Mouse (Mus musculus): Measurements from ENCODE around the gene Jph3. TPM values are rescaled to one million over a fixed set of nuclear protein-coding genes. Genes with fewer than 3 reads are reported as not detected.
A peak's percentile ranks its signal among the peaks of the same experiment; 100 is the strongest.

Jph3 gene
- 10.1 and 22.4 TPM in 2 replicates for polyA plus RNA-seq (2016; fragmentation: Nextera tagmentation; extraction: Ambion mirVana)

GRCm38 (mm10) chr8:121729323-121729722 is at the start of gene Jph3:
Jph3 (plus strand) TSS chr8:121729623.
- H3K9me3 ChIP-seq = peaks cover 7% of the 10 kb centered on the region; the same call in 1 of the 2 replicates
- no peak for DNase-seq (ENCODE audit: low spot score)
- 9% methylated on average over 12 of the region's 12 CpGs for WGBS
- peaks cover 71% of the 10 kb centered on the region for H3K27me3 ChIP-seq (ENCODE audit: insufficient read depth, poor library complexity, severe bottlenecking)
- no peaks in the 10 kb centered on the region for H3K36me3 ChIP-seq
- H3K4me3 ChIP-seq = peak within 1 kb of the TSS; percentile 61
- H3K27ac ChIP-seq = peak within 1 kb of the TSS; percentile 70
- H3K4me1 ChIP-seq (replicated peaks) = peaks cover 29% of the 10 kb centered on the region

GRCm38 (mm10) chr8:121680896-121681295 is 48.5 kb upstream of the Jph3 start:
- no peak for DNase-seq (ENCODE audit: low spot score)
- H3K27ac ChIP-seq = no peak overlapping the region
- H3K4me3 ChIP-seq = no peak overlapping the region
- H3K36me3 ChIP-seq = no peaks in the 10 kb centered on the region
- H3K27me3 ChIP-seq (ENCODE audit: insufficient read depth, poor library complexity, severe bottlenecking) = no peaks in the 10 kb centered on the region
- H3K9me3 ChIP-seq = no peaks in the 10 kb centered on the region
- WGBS = 89% methylated on average over 4 of the region's 4 CpGs
- H3K4me1 ChIP-seq (replicated peaks) = no peaks in the 10 kb centered on the region

- Histone ChIP-seq H3K27ac (no peak overlapping the region), H3K4me1 (replicated peaks) (0 out of 2 replicates have a peak, but pooled peaks cover 6% of the 10 kb centered on the region), H3K4me3 (no peak overlapping the region), H3K27me3 (ENCODE audit: insufficient read depth, poor library complexity, severe bottlenecking) (no peaks in the 10 kb centered on the region), H3K9me3 (no peaks in the 10 kb centered on the region), H3K36me3 (no peaks in the 10 kb centered on the region)
- DNase-seq (ENCODE audit: low spot score) = no peak
- 65% methylated on average over 10 of the region's 10 CpGs for WGBS
These were observed 48.0 kb upstream of the Jph3 start for GRCm38 (mm10) chr8:121681457-121681856.

- H3K4me3 ChIP-seq = no peak overlapping the region
- H3K36me3 ChIP-seq = no peaks in the 10 kb centered on the region
- no peak overlapping the region for H3K27ac ChIP-seq
- 79% methylated on average over 10 of the region's 10 CpGs for WGBS
- H3K27me3 ChIP-seq (ENCODE audit: insufficient read depth, poor library complexity, severe bottlenecking) = no peaks in the 10 kb centered on the region
- no peak for DNase-seq (ENCODE audit: low spot score)
- H3K4me1 ChIP-seq (replicated peaks) = peaks cover 22% of the 10 kb centered on the region
- H3K9me3 ChIP-seq = no peaks in the 10 kb centered on the region
These were observed 46.2 kb upstream of the Jph3 start for GRCm38 (mm10) chr8:121683083-121683832.

- H3K4me1 ChIP-seq (replicated peaks) = peaks cover 32% of the 10 kb centered on the region
- WGBS = 23% methylated on average over 4 of the region's 4 CpGs
- no peaks in the 10 kb centered on the region for H3K9me3 ChIP-seq
- peak; percentile 52 for DNase-seq (ENCODE audit: low spot score)
- H3K27me3 ChIP-seq (ENCODE audit: insufficient read depth, poor library complexity, severe bottlenecking) = 0 out of 2 replicates have a peak, but pooled peaks cover 3% of the 10 kb centered on the region
- no peak overlapping the region for H3K4me3 ChIP-seq
- no peak overlapping the region for H3K27ac ChIP-seq
- H3K36me3 ChIP-seq = no peaks in the 10 kb centered on the region
These were observed 44.0 kb upstream of the Jph3 start for GRCm38 (mm10) chr8:121685419-121685818.

GRCm38 (mm10) chr8:121687455-121688161 is 41.8 kb upstream of the Jph3 start:
- H3K27me3 ChIP-seq (ENCODE audit: insufficient read depth, poor library complexity, severe bottlenecking) = 0 out of 2 replicates have a peak, but pooled peaks cover 3% of the 10 kb centered on the region
- DNase-seq (ENCODE audit: low spot score) = peak; percentile 37
- H3K4me1 ChIP-seq (replicated peaks) = peaks cover 32% of the 10 kb centered on the region
- no peak overlapping the region for H3K4me3 ChIP-seq
- no peaks in the 10 kb centered on the region for H3K36me3 ChIP-seq
- H3K27ac ChIP-seq = no peak overlapping the region; the same call in 1 of the 2 replicates
- 52% methylated on average over 14 of the region's 14 CpGs for WGBS
- no peaks in the 10 kb centered on the region for H3K9me3 ChIP-seq

- Histone ChIP-seq H3K9me3 (no peaks in the 10 kb centered on the region), H3K4me1 (replicated peaks) (peaks cover 33% of the 10 kb centered on the region), H3K27me3 (ENCODE audit: insufficient read depth, poor library complexity, severe bottlenecking) (0 out of 2 replicates have a peak, but pooled peaks cover 3% of the 10 kb centered on the region), H3K36me3 (no peaks in the 10 kb centered on the region), H3K4me3 (no peak overlapping the region), H3K27ac (peak overlapping the region; percentile 53)
- DNase-seq (ENCODE audit: low spot score) = no peak
- 36% methylated on average over 5 of the region's 5 CpGs for WGBS
These were observed 40.9 kb upstream of the Jph3 start for GRCm38 (mm10) chr8:121688496-121688895.

- no peak overlapping the region for H3K4me3 ChIP-seq
- no peaks in the 10 kb centered on the region for H3K27me3 ChIP-seq (ENCODE audit: insufficient read depth, poor library complexity, severe bottlenecking)
- peak; percentile 45 for DNase-seq (ENCODE audit: low spot score)
- 51% methylated on average over 4 of the region's 4 CpGs for WGBS
- no peak overlapping the region for H3K27ac ChIP-seq
- no peaks in the 10 kb centered on the region for H3K9me3 ChIP-seq
- no peaks in the 10 kb centered on the region for H3K36me3 ChIP-seq
- peaks cover 21% of the 10 kb centered on the region for H3K4me1 ChIP-seq (replicated peaks)
These were observed 35.0 kb upstream of the Jph3 start for GRCm38 (mm10) chr8:121694453-121694852.

- no peaks in the 10 kb centered on the region for H3K9me3 ChIP-seq
- no peaks in the 10 kb centered on the region for H3K36me3 ChIP-seq
- WGBS = 83% methylated on average over 6 of the region's 6 CpGs
- no peak overlapping the region for H3K27ac ChIP-seq
- H3K4me3 ChIP-seq = no peak overlapping the region
- peaks cover 21% of the 10 kb centered on the region for H3K4me1 ChIP-seq (replicated peaks)
- no peak for DNase-seq (ENCODE audit: low spot score)
- no peaks in the 10 kb centered on the region for H3K27me3 ChIP-seq (ENCODE audit: insufficient read depth, poor library complexity, severe bottlenecking)
These were observed 33.7 kb upstream of the Jph3 start for GRCm38 (mm10) chr8:121695585-121696184.

- H3K4me1 ChIP-seq (replicated peaks) = peaks cover 21% of the 10 kb centered on the region
- H3K27ac ChIP-seq = peak overlapping the region; percentile 73
- peak; percentile 23 for DNase-seq (ENCODE audit: low spot score)
- no peaks in the 10 kb centered on the region for H3K9me3 ChIP-seq
- no peaks in the 10 kb centered on the region for H3K27me3 ChIP-seq (ENCODE audit: insufficient read depth, poor library complexity, severe bottlenecking)
- 1% methylated on average over 17 of the region's 17 CpGs for WGBS
- H3K4me3 ChIP-seq = peak overlapping the region; percentile 41
- no peaks in the 10 kb centered on the region for H3K36me3 ChIP-seq
These were observed 31.4 kb upstream of the Jph3 start for GRCm38 (mm10) chr8:121697735-121698614.

GRCm38 (mm10) chr8:121698615-121699101 is 30.8 kb upstream of the Jph3 start:
- WGBS = 7% methylated on average over 9 of the region's 9 CpGs
- DNase-seq (ENCODE audit: low spot score) = no peak
- H3K27me3 ChIP-seq (ENCODE audit: insufficient read depth, poor library complexity, severe bottlenecking) = no peaks in the 10 kb centered on the region
- H3K4me1 ChIP-seq (replicated peaks) = peaks cover 19% of the 10 kb centered on the region
- no peaks in the 10 kb centered on the region for H3K9me3 ChIP-seq
- peak overlapping the region; percentile 41 for H3K4me3 ChIP-seq
- peak overlapping the region; percentile 73 for H3K27ac ChIP-seq
- H3K36me3 ChIP-seq = no peaks in the 10 kb centered on the region

GRCm38 (mm10) chr8:121699936-121700335 is 29.5 kb upstream of the Jph3 start:
- no peaks in the 10 kb centered on the region for H3K27me3 ChIP-seq (ENCODE audit: insufficient read depth, poor library complexity, severe bottlenecking)
- no peak overlapping the region for H3K4me3 ChIP-seq
- no peak overlapping the region for H3K27ac ChIP-seq
- H3K36me3 ChIP-seq = no peaks in the 10 kb centered on the region
- DNase-seq (ENCODE audit: low spot score) = no peak
- 94% methylated on average over 2 of the region's 2 CpGs for WGBS
- peaks cover 24% of the 10 kb centered on the region for H3K4me1 ChIP-seq (replicated peaks)
- H3K9me3 ChIP-seq = no peaks in the 10 kb centered on the region

All from hindbrain, embryonic 10.5 days (tissue).